Mouse (Mus musculus) cerebral cortex, adult 2 months (tissue): ENCODE data around the gene Manbal.

Experiments
- WGBS: fragments of 180-500 bp; shearing (Covaris S2); methylation state at CpG from one replicate; pipeline ENCODE4 v1.1.7; 2018; 5-methylcytosine and 5-hydroxymethylcytosine counted together

Manbal gene

DNA sequence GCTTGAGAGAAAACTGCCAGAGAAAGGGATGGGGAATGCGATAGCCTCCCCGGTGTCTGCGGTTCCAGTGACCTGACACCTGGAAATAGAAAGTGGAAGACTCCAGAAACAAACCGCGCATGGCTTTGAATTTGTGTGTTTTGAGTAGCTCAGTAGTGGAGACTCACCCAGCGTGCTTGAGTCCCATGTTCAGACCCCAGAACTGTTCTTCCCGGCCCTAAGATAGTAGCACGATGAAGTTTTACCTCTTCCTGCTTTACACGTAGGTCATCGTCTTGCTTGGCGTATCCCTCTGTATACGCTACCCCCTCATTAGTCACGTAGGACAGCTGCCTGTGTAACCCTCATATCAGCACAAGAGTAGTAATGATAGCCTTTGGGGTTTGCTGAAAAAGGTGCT, 597 bp downstream of the Manbal start:
- WGBS = 3% methylated on average over 13 of the region's 13 CpGs

DNA sequence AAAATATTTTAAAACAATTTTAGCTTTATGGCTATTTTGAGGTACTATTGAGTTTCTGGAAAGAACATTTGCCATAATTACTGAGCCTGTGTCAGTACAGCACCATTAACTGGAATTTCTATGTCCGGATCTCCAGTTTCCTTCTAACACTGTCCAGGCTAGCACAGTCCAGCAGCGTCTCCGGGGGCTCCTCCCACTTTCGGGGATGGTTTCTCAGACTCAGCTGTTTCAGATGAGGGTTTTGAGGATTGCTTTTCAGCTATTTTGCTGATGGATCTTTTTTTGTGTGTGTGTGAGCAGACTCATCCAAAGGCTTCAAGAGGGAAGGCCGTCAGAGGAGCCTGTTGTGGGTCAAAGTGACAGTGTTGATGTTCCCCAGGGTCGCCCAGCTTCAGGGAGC, 4.3 kb downstream of the Manbal start:
- 65% methylated on average over 6 of the region's 6 CpGs for WGBS

DNA sequence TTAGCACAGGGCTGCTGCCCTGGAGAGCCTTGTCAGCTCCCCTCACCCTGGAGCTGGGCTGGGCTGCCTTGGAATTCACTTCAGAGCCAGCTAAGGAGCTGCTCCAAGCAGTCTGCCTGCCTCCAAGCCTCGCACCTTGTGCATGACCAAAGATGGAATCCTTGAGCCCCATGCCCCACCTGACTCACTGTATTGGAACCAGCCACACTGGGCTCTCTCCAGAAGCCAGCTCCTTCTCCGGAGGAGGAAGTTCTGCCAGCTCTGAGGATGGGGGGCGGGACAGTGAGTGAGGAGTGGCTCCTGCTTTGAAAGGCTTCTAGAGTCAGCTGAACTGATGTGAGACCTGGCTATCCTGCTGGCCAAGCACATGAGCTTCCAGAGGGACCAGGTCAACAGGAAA, 6.3 kb downstream of the Manbal start:
- 45% methylated on average over 3 of the region's 3 CpGs for WGBS

DNA sequence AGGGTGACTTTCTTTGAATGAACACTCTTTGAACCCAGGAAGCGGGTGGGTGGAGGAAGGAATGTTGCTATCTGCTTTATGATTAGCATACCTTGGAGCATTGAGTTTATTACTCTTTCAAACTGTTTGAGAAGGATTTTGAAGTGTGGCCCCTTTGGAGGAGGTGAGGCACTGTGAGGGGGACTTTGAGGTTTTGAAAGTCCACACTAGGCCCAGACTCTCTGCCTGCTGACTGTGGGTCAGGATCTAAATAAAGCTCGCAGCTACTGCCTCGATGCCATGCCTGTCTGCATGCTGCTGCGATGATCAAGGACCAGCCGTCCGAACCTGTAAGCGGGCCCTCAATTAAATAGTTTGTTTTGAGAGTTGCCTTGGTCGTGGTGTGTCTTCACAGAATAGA, 7.7 kb downstream of the Manbal start:
- 65% methylated on average over 8 of the region's 8 CpGs for WGBS

DNA sequence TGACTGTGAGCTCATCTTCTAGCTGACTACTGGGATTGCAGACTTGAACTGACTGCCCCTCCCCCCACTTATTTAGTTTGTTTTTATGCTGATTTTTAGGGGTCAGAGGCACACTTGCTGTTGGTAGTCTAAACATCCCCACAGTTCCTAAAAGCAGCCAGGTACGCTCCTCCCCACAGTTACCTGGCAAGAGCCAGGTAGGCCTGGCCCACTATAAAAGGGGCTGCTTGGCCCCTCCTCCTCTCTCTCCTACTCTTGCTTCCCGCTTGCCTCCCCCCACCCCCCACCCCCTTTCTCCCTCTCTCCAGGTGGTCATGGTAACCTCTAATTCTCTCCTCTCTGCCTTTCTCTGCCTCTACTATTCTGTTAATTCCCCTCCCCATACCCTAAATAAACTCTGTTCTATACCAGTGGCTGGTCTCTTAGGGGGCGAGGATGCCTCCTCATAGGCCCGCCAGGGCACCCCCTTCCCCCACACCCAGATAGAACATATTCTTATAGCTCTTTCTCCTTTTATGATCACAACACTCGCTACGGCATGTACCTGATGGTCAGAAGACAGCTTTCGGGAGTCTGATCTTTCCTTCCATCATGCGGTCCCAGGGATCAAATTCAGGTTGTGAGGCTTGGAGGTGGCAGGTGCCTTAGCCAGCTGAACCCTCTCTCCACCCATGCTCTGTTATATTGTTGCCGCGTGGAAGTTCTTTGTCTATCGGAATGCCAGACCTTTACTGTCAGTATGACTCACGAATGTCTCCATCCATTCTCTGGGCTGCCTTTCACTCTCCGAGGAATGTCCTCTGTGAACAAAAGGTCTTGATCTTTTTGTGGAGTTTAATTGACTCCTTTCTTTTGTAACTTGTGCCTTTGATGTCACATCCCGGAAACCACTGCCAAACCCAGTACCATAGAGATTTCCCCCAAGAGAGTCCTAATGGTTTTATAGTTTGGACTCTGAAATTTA, 8.7 kb downstream of the Manbal start:
- 50% methylated on average over 14 of the region's 14 CpGs for WGBS

DNA sequence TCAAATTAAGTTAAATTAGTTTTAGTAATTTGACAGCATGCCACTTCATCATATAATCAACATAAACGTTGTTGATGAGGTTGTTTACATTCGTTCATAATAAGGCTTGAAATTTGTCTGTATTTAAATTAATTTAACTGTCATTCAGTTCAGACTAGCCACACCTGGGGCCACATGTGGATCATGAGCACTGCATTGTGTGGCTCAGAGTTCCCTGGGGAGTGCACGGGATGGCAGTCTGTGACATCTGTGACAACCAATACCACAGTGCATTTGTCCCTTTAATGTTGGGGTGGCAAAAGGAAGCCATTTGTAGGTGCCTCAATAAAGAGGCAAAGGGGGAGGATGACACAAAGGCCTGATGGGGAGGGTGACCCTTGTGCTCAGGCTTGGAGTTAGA, 9.6 kb downstream of the Manbal start:
- 60% methylated on average over 3 of the region's 3 CpGs for WGBS

DNA sequence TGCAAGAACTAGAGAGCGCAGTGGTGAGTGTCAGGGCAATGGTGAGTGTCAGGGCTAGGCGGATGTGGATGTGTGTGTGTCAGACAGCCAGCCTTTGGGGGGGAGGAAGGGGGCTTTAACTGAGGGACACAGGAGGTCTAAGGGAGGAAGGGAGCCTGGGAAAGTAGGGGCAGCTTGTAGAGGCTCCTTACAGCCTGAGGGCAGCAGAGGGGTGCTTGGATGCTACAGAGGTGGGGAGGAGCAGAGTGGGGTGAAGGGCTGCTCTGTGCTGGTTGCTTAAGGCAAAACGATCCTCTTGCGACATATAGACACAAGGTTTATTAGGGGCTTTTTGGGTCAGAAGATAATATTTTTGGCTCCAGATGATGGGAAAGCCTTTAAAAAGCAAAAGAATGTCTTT, 17.4 kb downstream of the Manbal start:
- WGBS = 70% methylated on average over 4 of the region's 4 CpGs

DNA sequence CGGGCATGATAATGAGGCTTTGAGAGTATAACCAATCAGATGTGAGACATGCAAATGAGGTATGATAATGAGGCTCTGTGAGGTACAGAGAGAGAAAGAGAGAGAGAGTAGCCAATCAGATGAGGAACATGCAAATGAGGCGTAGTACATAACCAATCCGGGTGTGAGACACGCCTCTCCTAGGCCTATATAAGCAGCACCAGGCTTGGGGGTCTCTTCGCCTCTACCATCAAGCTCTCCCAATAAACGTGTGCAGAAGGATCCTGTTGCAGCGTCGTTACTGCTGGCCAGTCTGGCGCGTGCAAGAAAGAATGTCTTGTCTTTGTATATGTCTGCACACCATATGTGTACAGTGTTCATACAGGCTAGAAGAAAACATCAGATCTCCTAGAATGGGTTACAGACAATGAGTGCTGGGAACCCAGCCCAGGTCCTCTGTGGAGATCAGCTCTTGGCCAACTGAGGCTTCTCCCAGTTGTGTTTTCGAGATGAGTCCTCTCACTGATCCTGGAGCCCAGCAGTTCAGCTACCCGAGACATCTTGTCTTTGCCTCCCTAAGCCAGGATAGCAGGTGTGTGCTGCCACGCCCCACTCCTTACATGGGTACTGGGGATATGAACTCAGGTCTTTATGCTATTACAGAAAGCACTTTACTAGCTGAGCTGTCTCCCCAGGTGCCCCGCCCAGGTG, 21.7 kb downstream of the Manbal start:
- WGBS = 87% methylated on average over 14 of the region's 14 CpGs

DNA sequence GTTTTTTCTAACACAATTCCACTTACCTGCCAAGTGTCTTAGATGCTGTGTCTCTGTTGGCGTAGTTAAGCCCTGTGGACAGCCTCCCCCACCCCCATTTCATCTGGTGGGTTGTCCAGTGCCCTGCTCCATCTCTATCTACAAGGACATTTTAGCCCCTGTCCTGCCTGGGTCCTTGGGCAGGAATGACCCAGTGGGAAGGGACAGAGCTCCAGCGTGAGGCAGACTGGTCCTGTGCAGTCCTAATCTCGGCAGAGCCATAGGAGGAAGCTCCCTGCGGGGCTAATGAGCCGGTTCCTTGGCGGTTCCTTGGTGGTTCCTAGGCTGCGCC, 22.2 kb downstream of the Manbal start:
- WGBS = 89% methylated on average over 7 of the region's 7 CpGs

DNA sequence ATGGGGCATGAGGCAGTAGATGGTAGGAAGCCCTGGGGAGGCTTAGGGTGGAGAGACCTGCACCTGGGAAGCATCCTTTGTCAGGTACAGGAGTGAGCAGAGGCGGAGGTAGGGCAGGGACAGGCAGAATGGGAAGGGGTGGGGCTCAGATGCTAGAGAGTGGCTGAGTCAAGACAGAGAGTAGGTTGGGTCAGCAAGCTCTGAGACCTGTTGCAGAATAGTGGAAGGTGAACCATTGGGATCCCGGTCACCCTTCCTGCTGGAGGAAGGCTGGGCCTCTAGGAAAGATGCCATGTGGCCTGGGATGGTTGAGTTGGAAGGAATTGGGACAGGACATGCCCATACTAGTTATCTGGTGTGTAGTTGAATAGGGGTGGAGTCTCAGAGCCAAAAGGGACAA, 24.9 kb downstream of the Manbal start:
- 97% methylated on average over 2 of the region's 2 CpGs for WGBS

DNA sequence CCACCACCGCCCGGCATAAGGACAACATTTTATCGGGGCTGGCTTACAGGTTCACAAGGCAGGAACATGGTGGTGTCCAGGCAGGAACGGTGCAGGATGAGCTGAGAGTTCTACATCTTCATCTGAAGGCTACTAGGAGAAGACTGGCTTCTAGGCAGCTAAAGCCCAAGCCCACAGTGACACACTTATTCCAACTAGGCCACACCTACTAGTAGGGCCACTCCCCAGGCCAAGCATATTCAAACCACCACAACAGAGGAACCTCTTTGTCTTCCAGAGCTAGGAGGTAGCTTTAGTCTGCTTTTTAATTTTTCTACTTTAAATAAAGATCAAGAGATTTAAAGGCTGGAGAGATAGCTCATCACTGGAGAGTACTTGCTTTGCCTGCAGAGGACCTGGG, 26.2 kb downstream of the Manbal start:
- WGBS = 98% methylated on average over 4 of the region's 4 CpGs

DNA sequence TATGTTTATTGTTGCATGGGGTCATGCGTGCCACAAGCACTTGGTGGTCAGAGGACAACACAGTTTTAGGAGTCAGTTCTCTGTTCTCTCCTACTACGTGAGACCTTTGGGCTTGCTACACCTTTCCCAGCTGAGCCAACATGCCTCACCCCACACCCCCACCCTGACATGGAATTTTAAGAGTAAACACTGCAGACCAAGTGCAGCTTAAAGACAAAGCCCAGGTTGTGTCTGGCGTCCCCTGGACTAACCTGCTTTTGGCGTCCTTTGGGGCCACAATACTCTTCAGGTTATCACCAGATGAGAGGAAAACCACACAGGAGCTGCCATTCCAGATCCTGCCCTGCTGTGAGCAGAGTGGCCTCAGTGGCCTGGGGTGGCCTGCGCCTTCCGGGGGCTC, 27.5 kb downstream of the Manbal start:
- WGBS = 71% methylated on average over 6 of the region's 6 CpGs

DNA sequence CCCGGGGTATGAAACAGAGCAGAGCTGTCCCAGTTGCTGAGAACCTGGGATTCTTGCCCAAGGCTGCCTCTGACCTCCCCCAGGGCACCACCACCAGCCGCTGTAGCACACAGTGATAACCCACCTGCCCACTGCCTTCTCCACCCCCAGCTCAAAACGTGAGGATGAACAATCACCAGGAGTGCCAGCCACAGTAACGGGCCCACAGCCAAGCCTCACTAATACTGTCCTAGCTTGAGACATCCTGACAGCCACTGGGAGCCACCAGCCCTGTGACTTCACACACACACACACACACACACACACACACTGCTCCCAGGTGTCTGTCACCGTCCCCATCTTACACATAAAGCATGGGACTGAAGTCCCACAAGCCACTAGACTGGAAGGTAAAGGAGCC, 28.0 kb downstream of the Manbal start:
- 43% methylated on average over 5 of the region's 5 CpGs for WGBS

DNA sequence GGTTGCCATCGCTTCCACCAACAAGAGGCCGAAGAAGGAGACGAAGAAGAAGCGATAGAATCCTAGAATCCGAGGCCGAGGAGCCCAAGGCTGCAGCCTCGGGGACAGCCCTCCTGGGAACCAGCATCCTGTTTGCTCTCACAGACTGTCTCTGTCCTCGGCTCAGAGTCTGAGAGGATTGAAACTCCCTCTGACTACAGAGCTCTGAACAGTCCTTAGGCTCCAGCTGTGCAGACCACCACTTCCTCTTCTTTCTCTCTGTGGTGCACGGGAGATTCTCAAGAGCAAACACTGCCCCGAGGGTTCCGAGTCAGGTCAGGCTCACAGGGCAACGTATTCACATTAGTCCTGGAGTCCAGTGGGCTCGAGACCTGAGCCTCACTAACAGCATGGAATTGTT, 28.6 kb downstream of the Manbal start:
- WGBS = 60% methylated on average over 13 of the region's 13 CpGs

DNA sequence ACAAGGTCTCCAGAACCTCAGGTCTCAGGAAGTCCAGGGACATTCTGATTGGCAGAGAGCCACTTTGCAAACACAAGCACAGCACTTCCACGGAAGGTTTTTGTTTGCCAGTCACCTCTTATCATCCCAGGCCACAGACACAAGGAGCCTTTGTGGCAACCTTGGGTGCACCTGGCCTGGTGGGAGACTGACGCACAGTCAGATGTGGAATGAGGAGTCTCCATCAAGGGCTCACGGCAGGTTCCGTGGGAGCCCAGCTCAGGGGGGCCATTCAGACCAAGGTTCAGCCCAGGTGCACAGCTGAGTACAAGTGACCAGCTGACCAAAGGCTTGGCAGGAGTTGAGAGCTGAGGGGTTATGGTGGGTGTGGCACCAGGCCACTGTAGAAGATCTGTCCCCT, 30.0 kb downstream of the Manbal start:
- 88% methylated on average over 4 of the region's 4 CpGs for WGBS

DNA sequence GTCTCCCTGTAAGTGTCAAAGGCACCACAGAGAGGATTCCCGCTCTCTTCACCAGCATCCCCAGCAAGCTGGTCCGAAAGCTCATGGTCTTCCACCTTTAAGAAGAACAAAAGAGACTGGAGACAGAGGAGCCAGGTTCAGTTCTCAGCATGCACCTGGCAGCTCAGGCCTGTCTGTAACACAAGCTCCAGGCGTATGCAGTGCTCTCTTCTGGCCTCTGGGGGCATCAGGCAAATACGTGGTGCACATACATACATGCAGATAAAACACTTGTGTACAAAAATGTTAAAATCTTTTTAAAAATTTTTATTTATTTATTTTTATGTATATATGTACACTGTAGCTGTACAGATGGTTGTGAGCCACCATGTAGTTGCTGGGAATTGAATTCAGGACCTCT, 31.1 kb downstream of the Manbal start:
- 97% methylated on average over 4 of the region's 4 CpGs for WGBS

DNA sequence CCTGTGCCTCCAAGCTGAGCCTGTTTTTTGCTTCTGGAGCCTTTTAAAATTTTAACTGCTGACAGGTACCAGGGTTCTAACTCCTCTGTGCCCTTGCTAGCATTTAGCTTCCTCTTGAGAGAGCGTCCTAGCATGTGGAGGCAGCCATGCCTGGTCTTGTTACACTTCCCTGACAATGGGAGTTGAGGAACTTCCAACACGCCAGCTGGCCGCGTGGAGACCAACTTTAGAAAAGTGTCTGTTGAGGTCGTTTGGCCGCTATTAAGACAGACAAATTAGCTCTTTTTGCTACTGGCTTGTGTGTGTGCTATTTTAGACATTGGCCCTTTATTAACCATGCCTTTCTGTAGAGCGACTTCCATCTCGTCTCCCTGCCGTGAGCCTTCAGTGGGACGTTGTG, 32.4 kb downstream of the Manbal start:
- WGBS = 59% methylated on average over 10 of the region's 10 CpGs

DNA sequence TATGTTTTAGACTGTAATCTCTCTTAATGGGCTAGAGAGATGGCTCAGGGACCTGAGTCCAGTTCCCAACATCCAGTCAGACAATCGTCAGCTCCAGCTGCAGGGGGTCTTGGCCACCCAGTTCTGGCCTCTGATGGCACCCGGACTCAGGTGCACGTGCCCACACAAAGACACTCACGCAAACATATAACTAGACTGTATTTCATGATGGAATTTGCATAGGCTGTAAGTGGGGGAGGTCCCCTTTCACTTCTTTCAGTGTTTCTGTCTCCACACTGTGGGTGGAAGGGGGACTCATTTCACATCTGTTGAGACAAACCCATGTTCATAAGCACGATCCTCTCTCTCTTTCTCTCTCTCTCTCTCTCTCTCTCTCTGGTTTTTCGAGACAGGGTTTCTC, 33.1 kb downstream of the Manbal start:
- 78% methylated on average over 6 of the region's 6 CpGs for WGBS

DNA sequence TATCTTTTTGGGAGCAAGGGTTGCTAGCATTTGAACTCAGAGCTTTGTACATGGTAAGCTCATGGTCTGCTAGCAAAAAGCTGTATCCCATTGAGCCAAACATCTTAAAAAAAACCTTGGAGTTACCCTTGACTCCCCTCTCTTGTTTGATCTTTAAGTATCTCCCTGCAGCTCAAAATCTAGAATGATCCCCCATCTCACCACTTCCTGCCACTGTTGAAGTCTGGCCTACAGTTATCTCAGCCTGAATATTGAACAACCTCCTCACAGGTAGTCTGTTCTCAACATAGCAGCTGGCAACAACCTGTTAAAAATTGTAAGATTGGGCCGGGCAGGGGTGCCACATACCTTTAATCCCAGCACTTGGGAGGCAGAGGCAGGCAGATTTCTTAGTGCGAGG, 33.9 kb downstream of the Manbal start:
- WGBS = 97% methylated on average over 2 of the region's 2 CpGs

DNA sequence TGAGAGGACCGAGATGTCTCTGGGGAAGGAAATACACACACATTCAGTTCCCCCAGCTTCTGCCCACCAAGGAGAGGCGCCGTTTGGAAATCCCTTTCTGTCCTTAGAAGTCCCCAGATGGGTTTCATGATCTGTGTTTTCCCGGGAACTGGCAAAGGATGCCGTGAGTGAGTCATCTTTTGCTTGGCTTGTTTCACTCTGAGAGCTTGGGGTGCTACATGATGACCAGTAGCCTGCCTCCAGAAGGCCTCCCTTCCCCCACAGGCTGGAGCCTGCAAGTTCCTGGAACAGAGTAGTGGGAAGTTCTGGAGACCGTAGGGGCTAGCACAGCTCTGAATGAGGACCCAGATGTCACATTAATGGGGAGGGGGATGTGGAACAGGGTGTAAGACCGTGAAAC, 40.2 kb downstream of the Manbal start:
- 47% methylated on average over 7 of the region's 7 CpGs for WGBS

DNA sequence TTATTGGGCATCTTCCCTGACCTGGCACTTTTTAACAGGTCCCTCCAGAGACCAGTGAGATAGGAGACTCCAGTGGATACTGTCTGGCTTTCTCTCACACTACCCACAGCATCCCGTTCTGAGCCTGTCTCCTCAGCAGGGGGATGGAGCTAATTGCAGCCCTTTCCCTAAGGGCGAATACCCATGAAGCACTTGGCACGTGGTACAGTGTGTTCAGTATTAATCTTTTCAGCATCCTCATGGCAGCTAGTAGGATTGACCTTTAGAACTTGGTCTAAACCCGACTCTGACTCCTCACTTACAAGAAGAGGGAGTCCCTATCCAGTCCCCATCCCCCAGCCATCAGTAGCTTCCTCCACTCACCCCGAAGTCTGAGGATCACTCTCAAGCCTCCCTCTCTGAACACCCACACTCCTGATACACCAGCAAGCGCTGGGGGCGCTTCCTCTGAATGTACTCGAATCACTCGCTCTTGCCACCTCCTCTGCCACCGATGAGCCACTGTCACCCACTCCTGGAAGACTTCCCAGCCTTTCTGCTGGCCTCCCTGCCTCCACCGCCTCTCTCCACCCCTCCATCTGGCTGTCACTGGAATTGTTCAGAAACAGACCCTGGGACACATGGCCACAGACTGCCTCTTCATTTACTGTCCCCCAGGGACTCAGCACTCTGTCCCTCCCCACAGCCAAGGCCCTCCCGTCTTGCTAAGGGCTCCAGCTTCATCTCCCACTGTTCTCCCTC, 42.6 kb downstream of the Manbal start:
- WGBS = 42% methylated on average over 12 of the region's 12 CpGs

DNA sequence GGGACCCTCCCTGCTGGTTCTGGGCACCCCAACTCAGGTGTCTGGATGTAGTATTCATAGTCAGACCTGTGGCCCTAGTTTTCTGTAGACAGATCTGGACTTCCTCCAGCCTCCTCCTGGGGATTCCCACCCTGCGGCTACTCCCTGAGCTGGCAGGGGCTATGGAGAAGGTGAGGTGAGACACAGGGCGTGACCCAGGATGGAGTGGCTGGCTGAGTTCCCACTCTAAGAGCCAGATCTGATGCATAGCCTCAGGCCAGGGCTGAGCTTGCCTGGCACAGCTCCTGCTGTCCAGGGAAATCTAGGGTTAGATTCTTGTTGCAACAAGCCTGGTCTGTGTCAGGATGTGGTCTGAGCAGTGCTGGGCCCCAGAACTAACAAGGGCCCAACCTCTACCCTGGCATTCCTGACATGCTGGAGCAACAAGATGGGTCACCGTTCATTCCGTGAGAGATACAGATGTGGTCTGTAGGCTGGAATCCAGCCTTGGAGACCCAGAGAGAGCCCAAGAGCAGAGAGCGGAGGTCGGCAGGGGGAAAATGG, 43.8 kb downstream of the Manbal start:
- 90% methylated on average over 6 of the region's 6 CpGs for WGBS
